Comparison of ENCODE assay signal across 24 mouse cellular contexts in the genomic region with DNA sequence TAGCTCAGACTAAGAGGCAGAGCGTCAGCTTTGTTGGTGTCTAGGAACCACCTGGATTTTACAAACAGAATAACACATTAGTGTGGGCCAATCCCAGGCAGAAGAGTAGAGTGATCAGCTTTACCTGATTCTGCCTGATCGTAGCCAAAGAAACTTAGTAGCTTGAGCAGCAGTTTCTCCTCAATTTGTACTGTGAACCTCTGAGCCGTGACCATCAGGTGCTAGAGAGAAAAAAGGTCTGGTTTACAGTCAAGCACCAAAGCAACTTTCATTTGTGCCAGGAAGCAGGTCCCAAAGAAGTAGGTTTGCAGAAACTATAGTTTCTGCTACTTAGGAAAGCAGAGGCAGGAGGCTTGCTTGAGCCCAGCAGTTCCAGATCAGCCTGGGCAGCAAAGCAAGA.
DNase-seq lines count a peak whose midpoint lies in the region; ATAC-seq lines count a peak whose summit lies in the region.
"Had no signal": no experiment of that assay in that cellular context is flagged by ENCODE, and none has a peak within 500 bp of the region (broad histone marks: within the 10 kb centered on the region; RNA-seq: fewer than 3 reads in every experiment).

No protein-coding gene starts in this region.

- H3K9me3 ChIP-seq in kidney, embryonic 14.5 days (ENCODE audit: control insufficient read depth, low read length): no peaks in the 10 kb centered on the region
- H3K9me3 ChIP-seq in kidney, embryonic 15.5 days (replicated peaks): no peaks in the 10 kb centered on the region
- H3K9me3 ChIP-seq: forebrain, embryonic 10.5 days; forebrain, embryonic 13.5 days; heart, embryonic 10.5 days; heart, embryonic 13.5 days had no signal

- peaks cover 51% of the 10 kb centered on the region; the same call in 1 of the 2 replicates for H3K36me3 ChIP-seq in kidney, embryonic 14.5 days (ENCODE audit: control insufficient read depth, insufficient read depth, low read length)
- peaks cover 70% of the 10 kb centered on the region for H3K36me3 ChIP-seq in kidney, embryonic 15.5 days

- H3K4me2 ChIP-seq in kidney, embryonic 14.5 days (replicated peaks; ENCODE audit: low read depth, low read length): no peak overlapping the region
- no peak overlapping the region for H3K4me2 ChIP-seq in kidney, embryonic 15.5 days
- H3K4me2 ChIP-seq: forebrain, embryonic 13.5 days; heart, embryonic 13.5 days; hindbrain, embryonic 14.5 days had no signal

- no peak overlapping the region for H3K27ac ChIP-seq in kidney, embryonic 14.5 days (ENCODE audit: low read depth, low read length)
- H3K27ac ChIP-seq in kidney, embryonic 15.5 days: peak overlapping the region; percentile 49; the same call in 1 of the 2 replicates
- H3K27ac ChIP-seq: forebrain, embryonic 10.5 days; forebrain, embryonic 13.5 days; heart, adult 2 months; heart, embryonic 10.5 days; heart, embryonic 13.5 days; hindbrain, embryonic 14.5 days had no signal

- H3K9ac ChIP-seq in kidney, embryonic 14.5 days (ENCODE audit: low read depth, low read length): no peak overlapping the region
- no peak overlapping the region for H3K9ac ChIP-seq in kidney, embryonic 15.5 days
- H3K9ac ChIP-seq: forebrain, embryonic 13.5 days; heart, embryonic 13.5 days; hindbrain, embryonic 14.5 days had no signal

- DNase-seq in kidney, adult 18-20 months: peak; percentile 42
- DNase-seq in kidney, postnatal 4 days: no peak
- peak; percentile 74 for DNase-seq in kidney, adult 9 months
- DNase-seq in kidney, postnatal 36 days: peak; percentile 47 to 59
- DNase-seq: adrenal gland, postnatal 10 days; adrenal gland, postnatal 36 days; cerebellum, adult 18-20 months; cerebellum, adult 9-10 months; cerebellum, postnatal 14 days; gastrocnemius, postnatal 10 days; gastrocnemius, postnatal 36 days; heart, adult 2 months; heart, postnatal 14 days; heart, postnatal 4 days had no signal

- ATAC-seq in kidney, embryonic 14.5 days (ENCODE audit: low FRiP score, low TSS enrichment): no peak
- ATAC-seq in kidney, embryonic 15.5 days (replicated peaks; ENCODE audit: low FRiP score): no peak
- no peak for ATAC-seq in megakaryocyte-erythroid progenitor cell, adult 5-6 weeks (replicated peaks; ENCODE audit: low FRiP score, low TSS enrichment, poor library complexity, severe bottlenecking)
- ATAC-seq: forebrain, embryonic 13.5 days; forebrain, embryonic 16.5 days; Patski had no signal

- H3K4me1 ChIP-seq in kidney, embryonic 14.5 days (ENCODE audit: control insufficient read depth, insufficient read depth, low read length): peaks cover 15% of the 10 kb centered on the region; the same call in 1 of the 2 replicates
- peaks cover 28% of the 10 kb centered on the region for H3K4me1 ChIP-seq in kidney, embryonic 15.5 days

- H3K4me3 ChIP-seq in kidney, embryonic 14.5 days (ENCODE audit: low read length): no peak overlapping the region
- no peak overlapping the region for H3K4me3 ChIP-seq in kidney, embryonic 15.5 days (replicated peaks)
- H3K4me3 ChIP-seq: forebrain, embryonic 10.5 days; forebrain, embryonic 13.5 days; heart, adult 2 months; heart, embryonic 10.5 days; heart, embryonic 13.5 days had no signal

- no peaks in the 10 kb centered on the region for H3K27me3 ChIP-seq in kidney, embryonic 14.5 days (ENCODE audit: control insufficient read depth, insufficient read depth, low read length)
- no peaks in the 10 kb centered on the region for H3K27me3 ChIP-seq in kidney, embryonic 15.5 days
- H3K27me3 ChIP-seq: heart, embryonic 13.5 days; Patski had no signal

- WGBS in kidney, embryonic 14.5 days: 89% methylated on average over 3 of the region's 3 CpGs
- 88% methylated on average over 3 of the region's 3 CpGs for WGBS in kidney, embryonic 15.5 days

Comparison
In these comparisons a context has a peak if more than half of its experiments do, and no peak if none do; other contexts are left out.
1. DNase-seq: peak in kidney, adult 18-20 months (single experiment), kidney, adult 9 months (single experiment) and kidney, postnatal 36 days (2 of 2); none in kidney, postnatal 4 days (0 of 2).